Mouse (Mus musculus) activated CD4-positive, CD25-positive, alpha-beta regulatory T cell, adult 4 months (primary cell): ENCODE results near the gene Egfem1. TPM values are rescaled to one million over a fixed set of nuclear protein-coding genes. Genes with fewer than 3 reads are reported as not detected.

ENCODE experiments used
- ATAC-seq: one replicate; pipeline ENCODE4 v1.8.0; 2017
- polyA plus RNA-seq, 2 experiments: library from polyadenylated mRNA; unstranded; fragments of 100-300 nt; shearing (Covaris generic); gene quantifications; one replicate each; pipeline ENCODE4 v1.2.1; 2017

Egfem1 gene
- polyA plus RNA-seq, 2 experiments from 2014 or later, result not detected

GRCm38 (mm10) chr3:29135176-29136064, 53.6 kb downstream of the Egfem1 start:
- ATAC-seq, result no peak

GRCm38 (mm10) chr3:29136065-29136955, 54.5 kb downstream of the Egfem1 start:
- ATAC-seq, result no peak

GRCm38 (mm10) chr3:29168401-29168800, 86.6 kb downstream of the Egfem1 start:
- ATAC-seq, result no peak

- ATAC-seq, result no peak
Measured at GRCm38 (mm10) chr3:29169003-29169402, 87.2 kb downstream of the Egfem1 start.

GRCm38 (mm10) chr3:29176991-29177390, 95.2 kb downstream of the Egfem1 start:
- no peak for ATAC-seq

- ATAC-seq, result no peak
Measured at GRCm38 (mm10) chr3:29182988-29183387, 101.2 kb downstream of the Egfem1 start.

GRCm38 (mm10) chr3:29183615-29184198, 101.9 kb downstream of the Egfem1 start:
- ATAC-seq, result no peak

GRCm38 (mm10) chr3:29184486-29185241, 102.8 kb downstream of the Egfem1 start:
- ATAC-seq, result no peak

- ATAC-seq, result no peak
Measured at GRCm38 (mm10) chr3:29190263-29190662, 108.4 kb downstream of the Egfem1 start.

- ATAC-seq, result no peak
Measured at GRCm38 (mm10) chr3:29197727-29198512, 116.1 kb downstream of the Egfem1 start.

- ATAC-seq, result no peak
Measured at GRCm38 (mm10) chr3:29200601-29201000, 118.8 kb downstream of the Egfem1 start.

- ATAC-seq, result no peak
Measured at GRCm38 (mm10) chr3:29202536-29202935, 120.7 kb downstream of the Egfem1 start.

GRCm38 (mm10) chr3:29222414-29222813, 140.6 kb downstream of the Egfem1 start:
- ATAC-seq, result no peak

GRCm38 (mm10) chr3:29229712-29230111, 147.9 kb downstream of the Egfem1 start:
- ATAC-seq, result no peak

- no peak for ATAC-seq
Measured at GRCm38 (mm10) chr3:29235477-29235876, 153.7 kb downstream of the Egfem1 start.

- no peak for ATAC-seq
Measured at GRCm38 (mm10) chr3:29236517-29236916, 154.7 kb downstream of the Egfem1 start.

GRCm38 (mm10) chr3:29243600-29243999, 161.8 kb downstream of the Egfem1 start:
- ATAC-seq, result no peak

GRCm38 (mm10) chr3:29291633-29292032, 209.8 kb downstream of the Egfem1 start:
- ATAC-seq, result no peak

- no peak for ATAC-seq
Measured at GRCm38 (mm10) chr3:29292251-29292650, 210.4 kb downstream of the Egfem1 start.

GRCm38 (mm10) chr3:29293230-29293629, 211.4 kb downstream of the Egfem1 start:
- no peak for ATAC-seq

- no peak for ATAC-seq
Measured at GRCm38 (mm10) chr3:29342223-29342791, 260.5 kb downstream of the Egfem1 start.
